Mouse (Mus musculus): Measurements from ENCODE around the gene Arl6. TPM values are rescaled to one million over a fixed set of nuclear protein-coding genes. Genes with fewer than 3 reads are reported as not detected.

The Arl6 gene
- polyA plus RNA-seq (2011; ENCODE audit: insufficient read depth, insufficient read length, low replicate concordance, missing spikeins) = 3.4 and 4.1 TPM in 2 replicates

- peak within 1 kb of the TSS; percentile 82 for H3K27ac ChIP-seq (ENCODE audit: control insufficient read depth, insufficient read depth, low read depth, low read length, poor library complexity)
- 0 out of 2 replicates have a peak, but pooled peaks have one; percentile 14 for TF ChIP-seq POLR2A (IDR thresholded peaks at IDR 0.05; ENCODE audit: borderline replicate concordance, control insufficient read depth, low read depth, low read length)
- no peak for TF ChIP-seq CTCF (IDR thresholded peaks at IDR 0.05; ENCODE audit: control insufficient read depth, insufficient read depth, low read length)
These were observed at the start of gene Arl6 for GRCm38 (mm10) chr16:59639102-59639691. TSS of gene Arl6 (minus strand) at chr16:59639391.

GRCm38 (mm10) chr16:59685135-59685534 lies 45.9 kb upstream of the Arl6 start:
- Histone ChIP-seq H3K4me3 (replicated peaks; ENCODE audit: control insufficient read depth, low read depth, low read length) (no peak overlapping the region), H3K27ac (ENCODE audit: control insufficient read depth, insufficient read depth, low read depth, low read length, poor library complexity) (no peak overlapping the region), H3K4me1 (ENCODE audit: control insufficient read depth, insufficient read depth, low read length) (no peaks in the 10 kb centered on the region)
- WGBS = 59% methylated on average over 5 of the region's 5 CpGs
- no peak for TF ChIP-seq CTCF (IDR thresholded peaks at IDR 0.05; ENCODE audit: control insufficient read depth, insufficient read depth, low read length)
- no peak for TF ChIP-seq POLR2A (IDR thresholded peaks at IDR 0.05; ENCODE audit: borderline replicate concordance, control insufficient read depth, low read depth, low read length)

More at GRCm38 (mm10) chr16:59639102-59639691, at the start of gene Arl6:
- under 1% methylated on average over 46 of the region's 46 CpGs for WGBS
- H3K4me1 ChIP-seq (ENCODE audit: control insufficient read depth, insufficient read depth, low read length) = no peaks in the 10 kb centered on the region; the same call in 1 of the 2 replicates
- H3K4me3 ChIP-seq (replicated peaks; ENCODE audit: control insufficient read depth, low read depth, low read length) = peak within 1 kb of the TSS; percentile 76

- Histone ChIP-seq H3K27ac (ENCODE audit: control insufficient read depth, insufficient read depth, low read depth, low read length, poor library complexity) (no peak overlapping the region), H3K4me1 (ENCODE audit: control insufficient read depth, insufficient read depth, low read length) (no peaks in the 10 kb centered on the region), H3K4me3 (replicated peaks; ENCODE audit: control insufficient read depth, low read depth, low read length) (no peak overlapping the region)
- TF ChIP-seq POLR2A (IDR thresholded peaks at IDR 0.05; ENCODE audit: borderline replicate concordance, control insufficient read depth, low read depth, low read length) = no peak
- peak; percentile 72 for TF ChIP-seq CTCF (IDR thresholded peaks at IDR 0.05; ENCODE audit: control insufficient read depth, insufficient read depth, low read length)
- WGBS = 6% methylated on average over 8 of the region's 8 CpGs
These were observed 44.2 kb upstream of the Arl6 start for GRCm38 (mm10) chr16:59683434-59683833.

- Histone ChIP-seq H3K27ac (ENCODE audit: control insufficient read depth, insufficient read depth, low read depth, low read length, poor library complexity) (no peak overlapping the region), H3K4me1 (ENCODE audit: control insufficient read depth, insufficient read depth, low read length) (no peaks in the 10 kb centered on the region), H3K4me3 (replicated peaks; ENCODE audit: control insufficient read depth, low read depth, low read length) (no peak overlapping the region)
- TF ChIP-seq CTCF (IDR thresholded peaks at IDR 0.05; ENCODE audit: control insufficient read depth, insufficient read depth, low read length) = no peak
- no peak for TF ChIP-seq POLR2A (IDR thresholded peaks at IDR 0.05; ENCODE audit: borderline replicate concordance, control insufficient read depth, low read depth, low read length)
- 82% methylated on average over 8 of the region's 8 CpGs for WGBS
These were observed 43.2 kb upstream of the Arl6 start for GRCm38 (mm10) chr16:59682216-59682891.

GRCm38 (mm10) chr16:59666938-59667337 lies 27.7 kb upstream of the Arl6 start:
- Histone ChIP-seq H3K27ac (ENCODE audit: control insufficient read depth, insufficient read depth, low read depth, low read length, poor library complexity) (no peak overlapping the region), H3K4me1 (ENCODE audit: control insufficient read depth, insufficient read depth, low read length) (no peaks in the 10 kb centered on the region), H3K4me3 (replicated peaks; ENCODE audit: control insufficient read depth, low read depth, low read length) (no peak overlapping the region)
- TF ChIP-seq CTCF (IDR thresholded peaks at IDR 0.05; ENCODE audit: control insufficient read depth, insufficient read depth, low read length) (no peak), POLR2A (IDR thresholded peaks at IDR 0.05; ENCODE audit: borderline replicate concordance, control insufficient read depth, low read depth, low read length) (no peak)
- WGBS = 82% methylated on average over 2 of the region's 2 CpGs

GRCm38 (mm10) chr16:59643766-59644165 lies 4.6 kb upstream of the Arl6 start:
- TF ChIP-seq POLR2A (IDR thresholded peaks at IDR 0.05; ENCODE audit: borderline replicate concordance, control insufficient read depth, low read depth, low read length) (no peak), CTCF (IDR thresholded peaks at IDR 0.05; ENCODE audit: control insufficient read depth, insufficient read depth, low read length) (no peak)
- 85% methylated on average over 2 of the region's 2 CpGs for WGBS

GRCm38 (mm10) chr16:59639985-59640384 lies 794 bp upstream of the Arl6 start:
- no peak overlapping the region for H3K27ac ChIP-seq (ENCODE audit: control insufficient read depth, insufficient read depth, low read depth, low read length, poor library complexity)
- H3K4me3 ChIP-seq (replicated peaks; ENCODE audit: control insufficient read depth, low read depth, low read length) = no peak overlapping the region
- TF ChIP-seq CTCF (IDR thresholded peaks at IDR 0.05; ENCODE audit: control insufficient read depth, insufficient read depth, low read length) = no peak
- TF ChIP-seq POLR2A (IDR thresholded peaks at IDR 0.05; ENCODE audit: borderline replicate concordance, control insufficient read depth, low read depth, low read length) = no peak
- no peaks in the 10 kb centered on the region; the same call in 1 of the 2 replicates for H3K4me1 ChIP-seq (ENCODE audit: control insufficient read depth, insufficient read depth, low read length)
- 86% methylated on average over 3 of the region's 3 CpGs for WGBS

More at GRCm38 (mm10) chr16:59643766-59644165, 4.6 kb upstream of the Arl6 start:
- H3K4me1 ChIP-seq (ENCODE audit: control insufficient read depth, insufficient read depth, low read length) = no peaks in the 10 kb centered on the region
- H3K4me3 ChIP-seq (replicated peaks; ENCODE audit: control insufficient read depth, low read depth, low read length) = no peak overlapping the region
- H3K27ac ChIP-seq (ENCODE audit: control insufficient read depth, insufficient read depth, low read depth, low read length, poor library complexity) = no peak overlapping the region

- H3K4me3 ChIP-seq (replicated peaks; ENCODE audit: control insufficient read depth, low read depth, low read length) = no peak overlapping the region
- TF ChIP-seq POLR2A (IDR thresholded peaks at IDR 0.05; ENCODE audit: borderline replicate concordance, control insufficient read depth, low read depth, low read length) (no peak), CTCF (IDR thresholded peaks at IDR 0.05; ENCODE audit: control insufficient read depth, insufficient read depth, low read length) (no peak)
- 78% methylated on average over 2 of the region's 2 CpGs for WGBS
- no peaks in the 10 kb centered on the region; the same call in 1 of the 2 replicates for H3K4me1 ChIP-seq (ENCODE audit: control insufficient read depth, insufficient read depth, low read length)
- H3K27ac ChIP-seq (ENCODE audit: control insufficient read depth, insufficient read depth, low read depth, low read length, poor library complexity) = no peak overlapping the region
These were observed 4.6 kb downstream of the Arl6 start for GRCm38 (mm10) chr16:59634598-59634997.
